Mouse (Mus musculus) megakaryocyte, embryonic 14.5 days (primary cell): ENCODE results near the gene Trmo.

Source experiments
- FLI1 ChIP-seq: IDR thresholded peaks from 2 replicates; pipeline ENCODE4 v1.6.1; 2012; ENCODE audit warnings: low read length, inconsistent platforms, mixed read lengths
- GATA1 ChIP-seq: IDR thresholded peaks from 3 replicates; pipeline ENCODE4 v1.6.1; 2012; ENCODE audit warnings: mixed read lengths, low read length, inconsistent platforms, borderline replicate concordance

- TF ChIP-seq GATA1 (no peak), FLI1 (no peak)
These were observed 20.2 kb downstream of the Trmo start for GRCm38 (mm10) chr4:46369070-46369469.
